Mouse (Mus musculus): ENCODE measurements around the gene Slamf8.

Slamf8 gene

DNA sequence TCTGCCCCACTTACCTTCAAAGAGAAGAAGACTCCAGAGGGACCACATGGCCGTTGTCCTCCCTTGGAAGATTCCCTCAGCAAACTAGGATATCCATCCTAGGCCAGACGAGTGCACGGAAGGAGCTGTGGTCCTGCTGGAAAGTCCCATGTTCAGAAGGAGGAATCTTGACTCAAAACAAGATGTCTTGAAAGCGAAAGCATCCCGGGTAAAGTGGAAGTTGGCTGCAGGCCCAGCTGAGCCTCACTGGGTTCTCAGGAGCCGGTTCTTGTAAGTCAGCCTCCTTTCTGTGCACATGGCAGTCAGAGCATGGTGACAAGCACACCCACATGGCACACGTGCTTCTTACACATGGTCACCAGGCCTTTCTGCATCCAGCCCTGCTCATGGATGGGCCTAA is at the start of gene Slamf8:
TSS of gene Slamf8 (minus strand) at position 184 of the 400 bp plus-strand sequence.
- CTCF ChIA-PET: interaction anchor here (0.7 kb wide), 1 partner anchor 17 kb away, joined by 3 read pairs; no protein-coding TSS in a partner anchor

DNA sequence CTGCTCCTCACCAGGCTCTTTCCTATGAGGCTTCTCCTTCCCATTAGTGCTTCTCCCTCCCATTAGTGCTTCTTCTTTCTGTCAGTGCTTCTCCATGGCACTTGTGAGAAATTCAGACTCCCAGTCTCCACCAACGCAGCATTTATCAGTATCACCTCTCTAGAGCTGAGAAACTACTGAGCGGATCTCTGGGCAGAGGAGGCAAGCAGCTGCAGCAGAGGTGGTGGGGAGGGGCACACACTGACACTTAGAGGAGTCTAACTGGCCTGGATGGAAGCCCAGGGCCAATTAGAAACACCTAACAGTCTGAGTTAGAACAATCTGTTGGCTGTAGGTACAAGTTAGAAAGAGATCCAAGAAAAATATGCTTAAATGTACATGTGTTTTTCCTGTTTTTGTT is 48.4 kb upstream of the Slamf8 start:
- CTCF ChIA-PET: no interaction called here

DNA sequence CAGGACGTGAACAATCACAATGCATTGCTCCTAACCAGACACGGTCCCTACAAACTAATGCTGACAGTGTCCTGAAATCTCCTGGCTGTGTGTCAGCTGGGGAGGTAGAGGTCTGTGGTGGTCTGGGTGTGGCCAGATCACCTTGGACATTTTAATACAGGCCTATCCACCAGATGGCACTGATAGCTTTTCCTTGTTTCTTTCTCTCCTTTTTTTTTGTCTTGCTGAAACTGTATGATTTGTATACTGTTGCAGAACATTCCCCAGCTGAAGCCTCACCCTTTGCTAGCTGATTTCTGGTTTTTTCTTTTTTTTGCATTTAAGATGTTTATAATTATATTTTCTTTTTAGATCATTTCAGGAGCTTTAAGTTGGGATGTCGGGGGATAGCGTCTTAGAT is 47.4 kb upstream of the Slamf8 start:
- CTCF ChIA-PET: interaction anchor here (0.7 kb wide), 1 partner anchor 13 kb away, joined by 3 read pairs; no protein-coding TSS in a partner anchor

DNA sequence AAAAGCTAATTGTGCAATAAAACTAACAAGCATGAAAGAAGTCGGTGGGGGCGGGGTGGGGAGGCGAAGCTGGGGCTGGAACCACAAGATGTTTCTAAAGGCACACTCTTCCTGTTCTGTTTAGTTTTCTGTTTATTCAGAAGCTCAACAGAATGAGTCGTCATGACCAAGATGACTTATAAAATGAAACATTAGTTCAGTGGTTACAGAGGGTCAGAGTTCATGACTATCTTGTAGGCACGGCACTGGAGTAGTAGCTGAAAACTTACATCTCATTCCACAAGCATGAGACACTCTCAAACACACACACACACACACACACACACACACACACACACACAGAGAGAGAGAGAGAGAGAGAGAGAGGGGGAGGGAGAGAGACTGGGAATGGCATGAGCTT is 45.9 kb upstream of the Slamf8 start:
- CTCF ChIA-PET: no interaction called here

DNA sequence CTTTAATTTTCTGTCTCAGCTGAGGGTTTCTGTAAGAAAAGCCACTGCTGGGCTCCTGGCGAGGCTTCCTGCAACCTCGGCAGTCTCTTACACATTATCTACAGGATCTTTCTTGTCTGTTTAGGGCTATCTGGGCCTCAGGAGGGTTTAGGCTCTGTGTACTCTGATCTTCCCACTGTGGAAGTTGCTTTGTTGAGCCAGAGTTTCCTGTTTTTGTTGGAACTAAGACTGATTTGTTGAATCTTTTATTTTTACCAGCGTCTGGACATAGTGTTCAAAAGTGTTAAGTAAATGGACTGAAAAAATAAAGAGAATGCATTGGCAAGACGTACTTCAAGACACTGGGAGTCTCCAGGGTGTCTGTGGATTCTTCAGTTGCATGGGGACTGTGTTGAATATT is 44.9 kb upstream of the Slamf8 start:
- CTCF ChIA-PET: no interaction called here

DNA sequence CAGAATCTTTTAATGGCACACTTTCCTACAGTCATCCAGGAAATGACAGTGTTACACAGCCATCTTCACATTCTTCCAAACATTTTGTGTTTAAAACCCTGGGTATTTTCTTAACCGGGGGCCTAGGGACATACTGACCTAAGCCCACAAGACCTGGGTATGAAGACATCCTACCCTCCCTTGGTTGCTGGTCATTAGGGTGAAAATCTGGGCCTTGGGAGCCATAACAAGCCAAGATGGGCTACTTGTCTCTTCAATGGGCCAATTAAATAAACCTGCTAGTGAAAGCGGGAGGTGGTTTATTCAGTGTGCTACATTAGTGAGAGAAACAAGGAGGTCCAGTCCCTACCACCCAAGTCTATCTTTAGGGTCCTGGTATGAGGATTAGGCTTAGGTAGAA is 43.8 kb upstream of the Slamf8 start:
- CTCF ChIA-PET: interaction anchor here (0.6 to 1.4 kb wide), 3 partner anchors 15 to 106 kb away, joined by 5 to 6 read pairs (median 6); no protein-coding TSS in a partner anchor

DNA sequence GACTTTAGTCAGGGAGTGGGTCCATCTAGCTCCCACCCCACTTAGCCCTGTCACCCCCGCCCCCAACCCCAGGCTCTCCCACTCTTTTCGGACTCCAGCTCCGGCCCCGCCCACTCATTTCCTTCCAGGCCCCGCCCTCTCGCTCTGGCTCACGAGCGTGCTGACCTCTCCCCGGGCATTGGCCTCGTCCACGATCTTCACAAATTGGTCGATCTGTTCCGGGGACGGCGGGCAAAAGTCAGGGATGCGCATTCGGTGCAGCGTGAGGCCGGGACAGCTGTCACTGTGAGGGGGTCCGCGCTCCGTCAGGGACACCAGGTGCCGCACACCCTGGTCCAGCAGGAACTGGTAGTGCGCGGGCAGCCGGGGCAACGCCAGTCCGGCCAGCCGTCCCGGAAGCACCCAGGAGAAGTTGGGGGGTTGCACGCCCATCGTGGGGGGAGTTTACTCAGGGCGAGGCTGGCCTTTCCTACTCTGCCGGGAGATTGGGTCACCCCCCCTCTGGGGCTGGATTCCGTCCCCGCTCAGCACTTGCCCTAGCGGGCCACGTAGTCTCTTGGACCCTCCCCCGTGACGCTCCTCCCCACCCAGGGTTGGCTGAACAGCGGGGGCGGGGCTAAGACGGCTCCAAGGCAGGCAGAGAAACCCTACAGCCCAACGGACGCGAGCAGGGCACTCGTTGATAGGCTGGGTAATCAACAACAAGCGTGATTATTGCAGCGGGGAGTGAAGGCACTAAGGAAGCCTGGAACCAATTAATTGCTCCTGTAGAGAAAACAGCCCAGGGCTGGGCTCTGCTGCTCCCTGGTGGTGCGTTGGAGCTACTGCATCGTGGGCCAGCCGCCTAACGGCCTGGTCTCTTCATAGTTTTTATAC is 42.3 kb upstream of the Slamf8 start, which contains the start of gene Dusp23:
TSS of gene Dusp23 (minus strand) at position 512 of the 876 bp plus-strand sequence.
- CTCF ChIA-PET: interaction anchor here (0.7 to 1.4 kb wide), 5 partner anchors 12 to 1912 kb away, joined by 3 to 6 read pairs (median 3); partner anchors contain the start of gene Tagln2

DNA sequence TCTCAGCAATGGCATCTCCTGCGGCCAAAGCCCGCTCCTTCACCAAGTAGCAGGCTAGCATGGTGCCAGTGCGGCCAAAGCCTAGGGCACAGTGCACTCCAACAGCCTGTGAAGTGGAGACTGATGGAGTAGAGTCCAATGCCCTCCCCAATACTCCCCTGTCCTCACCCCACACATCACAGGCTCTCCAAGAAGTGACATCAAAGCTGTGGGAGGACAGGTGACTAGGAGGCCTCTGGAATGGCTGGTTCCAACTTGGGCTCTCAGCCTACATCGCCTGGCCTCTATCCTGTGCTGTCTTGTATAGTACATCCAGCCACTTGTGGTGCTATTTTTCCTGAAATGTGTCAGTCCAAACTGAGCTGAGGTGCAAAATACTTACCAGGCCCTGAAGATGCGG is 41.4 kb upstream of the Slamf8 start:
- CTCF ChIA-PET: interaction anchor here (0.9 kb wide), 1 partner anchor 11 kb away, joined by 3 read pairs; no protein-coding TSS in a partner anchor

DNA sequence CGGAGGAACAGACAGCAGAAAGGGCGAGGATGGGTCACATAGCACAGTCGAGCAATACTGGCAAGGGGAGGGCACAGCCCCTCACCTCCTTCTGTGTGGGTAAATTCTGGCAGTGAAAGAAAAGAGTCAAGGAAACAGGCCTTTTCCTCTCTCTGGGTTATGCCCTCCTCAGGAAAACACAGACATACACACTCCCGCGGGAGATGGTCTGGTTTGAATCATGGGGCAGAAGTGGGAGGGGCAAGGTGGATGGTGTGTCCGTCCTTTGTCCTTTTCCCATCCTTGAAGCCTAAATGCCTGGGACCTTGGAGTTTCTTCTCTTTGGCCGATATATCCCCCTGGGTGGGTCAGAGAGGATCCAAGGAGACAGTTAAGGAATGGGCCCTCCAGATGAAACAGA is 39.5 kb upstream of the Slamf8 start:
- CTCF ChIA-PET: no interaction called here

DNA sequence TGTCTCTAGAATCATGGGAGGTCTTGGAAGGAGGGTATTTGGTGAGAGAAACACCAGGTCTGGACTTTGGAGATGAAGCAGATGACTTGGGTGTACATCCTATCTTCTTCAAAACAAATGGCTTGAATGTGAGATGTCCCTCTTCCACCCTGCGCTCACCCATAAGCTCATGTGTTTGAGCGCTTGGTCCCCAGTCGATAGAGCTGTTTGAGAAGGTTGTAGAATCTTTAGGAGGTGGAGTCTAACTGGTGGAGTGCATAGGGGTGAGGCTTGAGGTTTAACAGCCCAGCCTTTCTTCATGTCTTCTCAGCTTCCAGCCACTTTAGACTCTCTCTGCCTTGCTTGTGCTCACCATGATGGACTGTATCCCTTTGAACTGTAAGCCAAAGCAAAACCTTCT is 35.9 kb upstream of the Slamf8 start:
- CTCF ChIA-PET: interaction anchor here (0.7 kb wide), 1 partner anchor 1886 kb away, joined by 4 read pairs; no protein-coding TSS in a partner anchor

DNA sequence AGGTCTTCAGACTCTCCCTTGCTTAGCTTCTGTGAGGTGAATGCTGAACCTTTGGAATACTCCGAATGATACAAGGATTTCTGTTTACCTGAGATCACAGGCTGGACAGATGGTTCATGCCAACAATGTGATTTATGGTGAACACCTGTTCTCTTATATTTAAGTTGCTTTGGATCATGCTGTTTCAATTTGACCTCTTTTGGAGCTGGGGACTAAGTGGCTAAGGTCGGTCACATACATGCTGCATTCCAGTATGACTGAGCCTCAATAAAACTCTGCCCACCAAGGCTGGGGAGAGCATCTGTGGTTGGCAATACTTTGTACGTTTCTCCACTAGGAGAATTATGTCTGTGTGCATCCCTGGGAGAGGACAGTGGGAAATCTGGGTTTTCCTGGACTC is 33.7 kb upstream of the Slamf8 start:
- CTCF ChIA-PET: interaction anchor here (0.6 kb wide), 1 partner anchor 14 kb away, joined by 3 read pairs; no protein-coding TSS in a partner anchor

DNA sequence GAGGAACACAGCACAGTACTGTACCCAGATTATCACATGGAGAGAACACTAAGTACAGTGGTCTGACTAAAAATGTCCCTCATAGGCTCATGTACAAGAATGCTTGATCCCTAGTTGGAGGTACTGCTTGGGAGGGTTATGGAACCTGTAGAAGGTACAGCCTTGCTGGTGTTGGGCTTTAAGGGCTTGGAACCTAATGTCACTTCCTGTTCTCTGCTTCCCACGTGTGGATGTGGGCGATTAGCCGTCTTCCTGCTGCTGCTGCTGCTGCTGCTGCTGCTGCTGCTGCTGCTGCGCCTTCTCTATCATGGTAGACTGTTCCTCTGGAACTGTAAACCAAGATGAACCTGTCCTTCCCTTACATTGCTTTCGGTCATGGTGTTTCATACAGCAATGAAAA is 33.2 kb upstream of the Slamf8 start:
- CTCF ChIA-PET: no interaction called here

DNA sequence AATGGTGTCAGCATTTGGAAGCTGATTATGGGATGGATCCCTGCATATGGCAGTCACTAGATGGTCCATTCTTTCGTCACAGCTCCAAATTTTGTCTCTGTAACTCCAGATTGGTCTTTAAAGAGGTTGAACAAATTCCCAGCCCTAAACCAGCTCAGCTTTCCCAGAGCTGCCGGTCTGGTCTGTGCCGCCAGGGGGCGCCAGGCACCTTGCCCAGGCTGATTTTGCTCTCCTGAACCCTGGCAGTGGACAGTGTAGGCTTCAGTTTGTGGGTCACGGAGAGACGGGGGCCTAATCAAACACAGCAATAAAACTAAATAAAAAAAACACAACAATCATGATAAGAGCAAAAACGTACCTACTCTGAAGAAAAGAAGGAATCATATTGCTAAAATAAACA is 28.9 kb upstream of the Slamf8 start:
- CTCF ChIA-PET: interaction anchor here (1.4 kb wide), 1 partner anchor 14 kb away, joined by 5 read pairs; no protein-coding TSS in a partner anchor

DNA sequence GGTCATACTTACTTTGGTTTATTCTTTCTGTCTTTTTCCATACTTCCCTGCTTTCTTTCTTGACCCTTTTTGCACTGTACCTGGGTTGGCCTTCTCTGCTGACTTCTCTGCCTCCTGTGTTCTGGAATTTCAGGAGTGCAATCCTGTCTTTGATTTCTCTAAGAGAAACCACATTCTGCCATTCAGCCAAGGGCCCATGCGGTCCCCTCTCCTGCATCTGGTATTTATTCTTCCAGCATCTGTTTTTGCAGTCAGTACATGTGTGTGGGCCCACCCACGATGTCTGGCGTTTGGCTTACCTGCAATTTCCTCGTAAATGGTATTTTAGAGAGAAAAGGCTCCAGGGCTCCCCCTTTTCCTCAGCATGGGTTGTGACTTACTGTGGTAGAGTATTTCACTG is 27.8 kb upstream of the Slamf8 start:
- CTCF ChIA-PET: no interaction called here

DNA sequence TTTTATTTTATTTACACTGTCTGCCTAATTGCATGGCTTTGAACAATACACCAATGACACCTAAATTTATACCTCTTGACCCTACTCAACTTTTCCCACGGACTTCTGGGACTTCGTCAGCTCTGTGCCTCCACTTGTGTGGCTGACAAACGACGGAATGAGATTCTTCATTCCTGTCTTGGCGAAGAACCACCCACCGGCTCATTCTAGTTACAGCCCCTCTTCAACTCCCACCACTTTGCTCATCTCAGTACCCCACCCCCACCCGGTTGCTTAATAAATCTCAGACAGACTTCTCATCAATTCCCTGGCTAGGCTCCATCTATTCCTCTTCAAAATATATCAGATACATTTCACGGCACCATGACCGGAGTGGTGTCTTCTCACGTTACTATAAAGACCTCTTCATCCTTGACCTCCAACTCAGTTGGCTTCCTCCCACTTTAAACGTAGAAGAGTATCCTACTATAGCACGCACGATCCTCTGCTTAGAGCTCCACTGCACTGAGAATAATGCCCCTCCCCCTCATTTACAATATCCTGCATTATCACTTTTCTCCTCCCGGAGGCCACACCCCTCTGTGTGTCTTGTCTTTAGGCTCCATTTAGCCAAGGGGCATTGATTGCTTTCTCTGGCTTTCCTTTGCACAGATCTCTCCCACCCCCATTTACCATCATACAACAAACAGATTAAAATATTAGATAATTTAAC is 27.2 kb upstream of the Slamf8 start:
- CTCF ChIA-PET: no interaction called here

DNA sequence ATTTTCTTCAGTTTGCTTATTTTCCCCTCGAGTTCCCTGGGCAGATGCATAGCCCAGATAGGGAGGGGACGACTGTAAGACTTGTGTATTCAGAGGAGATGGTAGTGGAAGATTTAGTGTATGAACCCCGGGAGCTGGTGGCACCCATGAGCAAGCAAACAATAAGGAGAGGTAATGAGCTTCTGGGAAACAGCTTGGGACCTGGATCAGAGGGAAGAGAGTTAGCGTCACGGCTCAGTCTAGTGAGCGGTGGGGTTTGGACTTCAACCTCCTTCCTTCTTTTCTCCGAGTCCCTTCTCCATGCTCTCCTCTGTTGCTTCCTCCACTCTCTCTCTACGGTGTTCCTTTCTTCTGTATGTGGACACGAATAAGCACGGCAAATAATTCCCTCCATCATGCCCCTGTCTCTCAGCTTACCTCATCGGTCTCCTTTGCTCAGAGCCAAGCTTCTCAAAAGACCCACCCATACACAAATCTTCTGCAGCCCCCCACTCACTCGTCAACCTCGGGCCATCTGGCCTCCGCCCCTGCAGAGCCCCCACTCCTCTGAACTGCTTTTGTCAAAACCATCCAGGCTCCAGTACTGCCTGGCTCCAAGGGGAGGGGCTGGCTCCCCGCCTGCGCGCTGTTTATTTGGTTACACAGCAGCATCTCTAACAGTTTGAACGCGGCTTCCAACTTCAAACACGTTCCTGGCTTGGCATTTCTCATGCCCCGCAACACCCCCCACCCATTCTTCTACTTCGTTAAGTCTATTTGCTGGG is 26.4 kb upstream of the Slamf8 start:
- CTCF ChIA-PET: no interaction called here

DNA sequence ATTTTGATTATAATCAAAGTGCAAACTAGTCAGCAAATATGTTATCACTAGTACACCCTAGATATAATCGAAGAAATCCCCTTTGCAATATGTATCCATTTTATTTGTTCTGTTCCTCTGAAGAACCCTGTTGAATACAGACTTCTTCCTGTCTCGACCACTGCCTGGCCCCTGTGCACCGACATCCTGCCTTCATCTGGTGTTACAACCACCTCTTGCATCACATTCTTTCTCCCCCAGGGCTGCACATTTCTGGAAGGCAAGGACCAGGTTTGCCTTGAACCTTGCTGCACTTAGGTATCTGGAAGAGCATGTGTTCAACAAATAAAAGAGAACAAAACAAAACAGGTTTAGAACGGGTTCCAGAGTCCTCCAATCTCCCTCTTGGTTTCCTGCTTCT is 25.0 kb upstream of the Slamf8 start:
- CTCF ChIA-PET: no interaction called here

DNA sequence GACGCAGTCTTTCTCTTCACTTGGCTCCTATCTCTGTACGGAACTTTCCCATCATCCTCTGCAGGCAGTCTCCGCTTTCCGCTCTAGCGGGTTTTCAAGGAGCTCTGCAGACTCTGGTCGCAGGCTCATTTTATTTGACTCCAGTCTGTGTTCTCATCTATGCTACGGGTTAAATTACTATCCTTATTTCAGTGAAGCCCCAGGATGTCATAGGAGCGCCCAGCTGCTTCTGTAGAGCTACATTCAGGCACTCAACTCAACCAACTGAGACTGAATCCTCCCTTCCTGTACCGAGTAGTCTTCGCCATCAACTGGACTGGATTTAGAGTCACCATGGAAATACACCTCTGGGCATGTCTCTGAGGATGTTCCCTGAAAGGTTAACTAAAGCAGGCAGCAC is 24.3 kb upstream of the Slamf8 start:
- CTCF ChIA-PET: no interaction called here

DNA sequence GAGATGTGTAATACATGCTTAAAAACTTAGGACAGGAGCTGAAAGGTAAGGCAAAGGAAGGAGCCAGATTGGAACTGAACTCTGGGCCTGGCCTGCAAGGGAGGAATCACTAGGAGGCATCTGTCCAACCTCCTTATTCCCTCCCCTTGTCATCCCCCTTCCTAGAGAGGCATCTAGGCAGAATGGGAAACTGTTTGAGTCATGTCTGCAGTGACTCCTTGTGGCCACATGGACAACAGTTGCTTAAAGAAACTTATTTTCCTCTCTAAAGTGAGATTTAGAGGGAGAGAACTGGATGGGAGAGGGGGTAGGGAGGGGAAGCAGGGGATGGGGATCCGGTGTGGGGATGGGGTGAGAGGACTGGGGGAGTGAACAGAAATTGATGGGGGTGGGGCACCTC is 22.4 kb upstream of the Slamf8 start:
- CTCF ChIA-PET: no interaction called here

DNA sequence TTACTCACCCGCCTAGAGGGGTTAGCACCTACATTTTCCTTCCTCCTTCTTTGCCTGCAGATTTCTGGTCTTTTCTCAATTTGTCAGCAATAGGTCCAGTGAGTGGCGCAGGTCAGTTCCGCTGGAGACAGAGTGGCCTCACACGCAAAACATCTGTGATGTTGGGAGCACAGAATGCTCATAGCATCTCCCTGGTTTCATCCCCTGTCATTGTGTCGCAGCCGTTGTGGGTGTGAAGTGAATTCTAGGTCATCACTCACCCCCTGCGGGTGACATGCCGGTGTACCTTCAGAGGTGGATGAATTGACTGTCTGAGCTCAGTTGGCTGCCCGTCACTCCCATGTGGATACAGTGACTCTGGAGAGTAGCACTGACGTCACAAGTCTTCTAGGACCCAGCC is 20.9 kb upstream of the Slamf8 start:
- CTCF ChIA-PET: no interaction called here

DNA sequence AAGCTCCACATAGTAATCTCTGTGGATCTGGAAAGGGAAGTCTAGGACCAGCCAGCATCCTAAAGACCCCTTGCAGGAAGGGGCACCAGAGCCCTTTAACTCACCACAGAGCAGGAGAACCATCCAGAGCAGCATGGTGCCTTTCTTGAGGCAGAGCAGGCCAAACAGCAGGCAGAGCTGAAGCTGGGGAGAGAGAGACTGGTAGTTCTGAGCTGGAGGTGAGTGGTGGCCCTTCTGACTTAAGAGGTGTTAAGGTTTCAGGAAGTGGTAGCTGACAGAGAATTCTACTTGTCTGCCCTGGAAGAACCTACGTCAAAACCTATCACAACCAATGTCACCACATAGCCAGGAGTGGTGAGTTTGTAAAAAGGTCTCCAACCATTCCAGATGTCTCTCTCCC is 12.0 kb upstream of the Slamf8 start, which contains the start of gene Fcrl6:
TSS of gene Fcrl6 (minus strand) at position 226 of the 400 bp plus-strand sequence.
- CTCF ChIA-PET: no interaction called here

DNA sequence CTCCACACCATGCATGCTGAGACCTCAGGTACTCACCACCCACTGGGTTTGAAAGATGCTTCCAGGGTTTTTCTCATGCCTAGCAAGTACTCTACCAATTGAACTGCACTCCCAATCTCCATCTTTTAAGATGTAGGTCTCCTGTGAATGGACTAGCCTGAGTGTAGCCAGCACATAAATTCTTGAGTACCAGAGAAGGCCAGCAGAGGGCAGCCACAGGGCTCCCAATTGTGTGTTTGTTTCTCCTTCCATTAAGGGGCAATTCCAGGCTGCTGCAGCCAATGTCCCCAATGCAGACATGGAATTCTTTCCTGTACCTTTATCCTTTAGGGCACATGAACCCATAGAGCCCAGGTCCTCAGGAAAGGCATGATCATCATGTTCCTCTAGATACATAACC is 4.1 kb upstream of the Slamf8 start:
- CTCF ChIA-PET: interaction anchor here (0.6 kb wide), 1 partner anchor 15 kb away, joined by 10 read pairs; no protein-coding TSS in a partner anchor

Data from spleen, embryonic (tissue).